Mouse (Mus musculus) urinary bladder, postnatal 4 days (tissue): ENCODE measurements at regions not wholly inside any gene's neighbourhood (a gene's known extent, or its start where the extent isn't known, plus 50 kb on each side); places are given as distances from the start of the nearest gene placed in this dataset.

Experiments
- DNase-seq, 2 experiments: peaks; one replicate each; pipeline ENCODE4 v3.0.0; 2021 to 2022; ENCODE audit warnings: low spot score in 2 of 2

DNA sequence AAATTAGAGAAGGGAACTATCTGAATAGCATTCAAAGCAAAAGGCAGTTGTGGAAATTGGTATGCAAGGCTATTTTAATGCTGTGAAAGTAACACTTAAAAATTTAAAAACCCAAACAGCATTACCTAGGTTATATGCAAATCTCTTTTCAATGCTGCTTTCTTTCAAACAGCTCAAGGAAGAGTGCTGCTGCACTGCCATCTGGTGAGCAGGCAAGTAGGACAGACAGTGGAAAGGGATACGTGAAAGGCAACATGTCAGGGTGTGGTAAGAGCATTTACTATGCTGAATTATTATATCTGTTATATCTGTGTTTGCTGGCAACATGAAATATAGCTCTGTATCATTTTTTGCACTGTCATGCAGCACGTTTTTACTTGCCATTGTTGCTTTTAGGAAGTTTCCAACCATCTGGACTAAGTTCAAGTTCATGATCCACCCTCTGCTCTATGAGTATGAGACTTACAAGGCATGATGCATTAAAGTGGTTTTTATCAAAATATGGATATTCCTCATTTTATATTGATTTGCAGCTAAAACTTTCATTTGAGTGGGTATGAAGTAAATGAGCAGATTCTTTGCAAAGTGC is 1223.0 kb downstream of the Dnajb9 start:
- no peak for DNase-seq

DNA sequence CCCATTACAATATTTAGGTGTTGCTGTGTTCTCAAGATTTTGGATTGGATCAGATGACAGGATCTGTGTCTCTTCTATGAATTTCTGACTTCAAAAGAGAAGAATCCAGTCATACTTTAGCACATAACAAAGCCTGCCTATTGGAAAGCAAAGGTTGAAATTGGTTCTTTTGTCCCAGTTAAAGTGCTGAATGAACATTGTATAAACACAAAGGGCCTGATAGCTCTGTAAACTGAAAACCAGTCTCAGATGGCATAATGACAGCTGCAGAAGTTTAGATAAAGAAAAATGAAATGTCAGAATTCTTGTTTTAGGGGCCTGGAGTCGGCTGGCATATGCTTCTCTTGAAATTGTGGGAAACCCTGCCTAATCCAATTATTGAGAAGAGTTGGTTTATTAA is 1223.6 kb downstream of the Dnajb9 start:
- no peak for DNase-seq

DNA sequence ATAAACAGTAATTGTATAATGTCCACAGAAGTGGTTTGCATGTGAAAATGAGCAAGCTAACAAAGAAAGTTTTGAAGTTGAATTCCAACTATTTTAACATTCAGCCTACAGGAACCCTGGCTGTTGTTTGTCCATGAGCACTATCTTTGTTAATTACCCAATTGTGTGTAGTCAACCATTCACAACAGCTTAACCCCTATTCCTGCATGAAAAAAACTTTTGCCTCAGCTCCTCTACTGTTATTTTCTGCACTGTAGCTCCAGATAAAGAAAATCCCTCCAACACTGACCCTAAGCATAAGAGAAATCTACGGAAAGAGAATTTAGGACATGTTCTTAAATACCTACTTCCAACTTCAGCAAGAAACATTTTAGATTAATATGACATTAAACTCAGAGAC is 1224.0 kb downstream of the Dnajb9 start:
- no peak for DNase-seq

DNA sequence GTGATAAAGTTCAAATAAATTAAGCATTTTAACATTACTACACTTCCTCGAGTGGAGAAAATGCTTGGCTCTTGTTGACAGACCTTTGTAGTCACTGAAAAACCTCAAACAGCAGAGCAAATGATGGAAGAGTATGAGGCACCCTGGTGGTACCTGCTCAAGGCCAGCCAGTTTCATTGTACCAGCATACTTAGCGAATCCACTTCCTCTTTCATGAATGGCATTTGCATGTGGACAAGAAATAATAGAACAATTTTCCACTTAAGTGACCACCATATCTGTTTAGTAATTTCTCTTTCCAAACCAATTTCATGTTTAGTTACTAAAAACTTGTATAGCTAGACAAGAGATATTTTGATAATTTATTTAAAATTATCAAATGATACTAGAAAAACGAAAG is 1231.3 kb downstream of the Dnajb9 start:
- no peak for DNase-seq

DNA sequence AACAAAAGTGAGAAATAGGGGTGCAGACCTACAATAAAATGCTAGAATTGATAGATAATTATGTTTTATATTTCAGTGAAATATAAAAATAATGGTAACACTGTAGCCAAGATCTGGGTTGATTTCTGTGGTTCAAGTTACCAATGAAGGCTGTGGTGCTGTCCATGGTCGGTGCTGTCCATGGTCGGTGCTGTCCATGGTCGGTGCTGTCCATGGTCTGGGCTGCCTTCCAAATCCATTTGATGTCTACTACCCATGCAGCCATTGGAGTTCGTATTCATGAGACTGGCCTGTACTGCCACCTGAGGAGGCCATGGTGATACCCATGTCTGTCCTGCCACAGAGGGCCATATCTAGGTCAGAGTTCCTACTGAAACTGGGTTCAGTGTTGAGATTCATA is 1237.4 kb downstream of the Dnajb9 start:
- DNase-seq: peak in 1 of 2 experiments; percentile 63

DNA sequence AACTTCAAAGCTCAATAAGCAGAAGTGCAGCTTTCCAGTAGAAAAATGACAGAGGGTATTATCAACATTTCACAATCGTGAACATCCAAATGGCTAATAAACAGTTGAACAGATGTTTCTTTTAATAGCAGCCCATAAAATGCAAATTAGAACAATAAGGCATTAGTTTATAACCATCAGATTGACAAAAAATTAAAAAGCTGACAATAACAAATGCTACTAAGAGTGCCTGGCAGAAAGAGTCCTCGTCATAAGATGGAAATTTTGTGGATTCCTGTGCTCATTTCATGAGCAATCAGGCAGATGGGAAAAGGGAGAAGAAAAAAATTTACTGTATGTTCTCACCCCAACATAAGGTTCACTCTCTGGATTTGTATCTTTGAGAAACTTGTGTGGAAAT is 1248.6 kb downstream of the Dnajb9 start:
- DNase-seq: no peak

DNA sequence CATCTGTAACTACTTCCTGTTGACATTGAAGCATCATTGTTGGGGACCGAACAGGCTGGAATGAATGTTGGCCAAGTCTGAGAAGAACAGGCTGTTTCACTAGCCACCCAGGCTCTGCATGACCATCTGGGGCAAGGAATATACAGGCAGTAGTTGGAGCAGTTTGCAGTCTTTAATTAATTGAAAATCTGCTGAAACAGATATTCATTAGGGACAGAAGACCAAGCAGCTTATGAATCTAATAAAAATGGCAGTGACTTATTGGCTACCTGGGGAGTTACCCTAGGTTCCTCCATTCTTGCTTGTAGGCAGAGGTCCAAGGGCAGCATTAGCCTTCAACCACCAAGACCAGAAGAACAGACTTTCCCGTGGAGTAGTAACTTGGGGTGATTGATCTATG is 1262.2 kb downstream of the Dnajb9 start:
- DNase-seq: no peak

DNA sequence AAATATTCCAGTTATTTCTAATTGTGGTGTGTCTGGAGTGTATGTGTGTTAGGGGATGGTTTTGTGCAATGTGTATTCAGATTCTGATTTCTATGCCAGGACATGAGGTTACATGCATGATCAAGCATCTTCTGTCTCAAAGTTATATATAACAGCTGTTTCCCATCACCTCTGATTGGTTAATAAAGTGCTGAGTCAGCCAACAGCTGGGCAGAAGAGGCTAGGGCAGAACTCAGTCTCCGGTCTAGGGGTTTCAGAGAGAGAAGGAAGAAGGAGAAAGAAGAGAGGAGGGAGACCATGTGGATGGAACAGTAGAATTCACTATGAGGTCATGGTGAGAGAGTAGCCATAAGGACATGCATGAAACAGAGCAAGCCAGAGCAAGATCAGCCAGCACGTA is 1295.8 kb downstream of the Dnajb9 start:
- DNase-seq: no peak
